Mouse (Mus musculus): ENCODE measurements at regions not wholly inside any gene's neighbourhood (a gene's known extent, or its start where the extent isn't known, plus 50 kb on each side); places are given as distances from the start of the nearest gene placed in this dataset.

DNA sequence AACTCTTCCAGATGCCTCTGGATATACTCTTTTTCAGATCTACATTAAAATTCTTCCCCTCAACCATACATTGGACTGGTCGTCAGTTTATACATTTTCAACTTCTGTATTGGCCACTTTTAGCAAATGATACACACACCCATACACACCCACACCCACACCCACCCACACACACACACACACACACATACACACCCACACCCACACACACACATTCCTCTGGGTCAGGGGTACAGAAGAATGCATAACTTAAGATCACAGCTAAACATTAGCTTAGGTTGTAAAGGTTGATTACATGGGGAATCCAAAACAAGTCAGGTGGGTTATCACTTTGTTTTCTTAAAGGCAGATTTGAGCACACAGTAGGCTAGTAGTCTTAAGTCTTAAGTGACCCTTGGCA is 75.9 kb upstream of the Gm6657 start:
- DNase-seq: no peak

DNA sequence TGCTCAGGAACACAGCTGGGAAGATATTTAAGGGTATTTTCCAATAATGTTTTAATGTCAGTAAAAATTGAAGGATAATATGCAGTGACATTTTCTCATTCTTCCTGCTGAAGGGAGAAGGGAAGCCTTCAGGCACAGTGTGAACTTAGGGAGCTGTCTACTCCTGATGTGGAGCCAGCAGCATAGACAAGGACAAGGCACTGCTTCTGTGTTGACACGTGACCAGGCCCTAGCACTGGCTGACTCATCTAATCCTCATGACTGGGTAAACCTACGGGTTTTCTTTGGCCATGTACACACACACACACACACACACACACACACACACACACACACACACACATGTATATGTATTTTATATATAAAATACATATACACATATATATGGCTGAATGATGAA is 74.8 kb upstream of the Gm6657 start:
- DNase-seq: no peak

DNA sequence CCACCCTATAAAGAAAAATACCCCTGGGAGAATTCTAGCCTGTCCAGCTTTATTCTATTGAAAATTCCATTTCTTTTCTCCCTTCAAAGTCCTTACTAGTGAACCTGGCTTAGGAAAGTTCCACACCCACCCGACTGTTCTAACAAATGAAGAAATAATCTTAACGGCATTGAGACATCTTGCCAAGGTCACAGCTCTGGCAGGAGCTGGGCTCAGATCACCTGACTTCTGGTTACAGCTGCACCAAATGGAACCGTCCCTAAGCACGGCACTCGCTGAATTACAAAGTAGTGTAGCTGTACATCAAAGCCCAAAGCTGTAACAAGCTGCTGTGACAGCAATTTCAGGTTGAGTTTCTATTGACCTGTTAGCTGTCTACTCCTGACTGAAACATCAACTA is 74.2 kb upstream of the Gm6657 start:
- no peak for DNase-seq

DNA sequence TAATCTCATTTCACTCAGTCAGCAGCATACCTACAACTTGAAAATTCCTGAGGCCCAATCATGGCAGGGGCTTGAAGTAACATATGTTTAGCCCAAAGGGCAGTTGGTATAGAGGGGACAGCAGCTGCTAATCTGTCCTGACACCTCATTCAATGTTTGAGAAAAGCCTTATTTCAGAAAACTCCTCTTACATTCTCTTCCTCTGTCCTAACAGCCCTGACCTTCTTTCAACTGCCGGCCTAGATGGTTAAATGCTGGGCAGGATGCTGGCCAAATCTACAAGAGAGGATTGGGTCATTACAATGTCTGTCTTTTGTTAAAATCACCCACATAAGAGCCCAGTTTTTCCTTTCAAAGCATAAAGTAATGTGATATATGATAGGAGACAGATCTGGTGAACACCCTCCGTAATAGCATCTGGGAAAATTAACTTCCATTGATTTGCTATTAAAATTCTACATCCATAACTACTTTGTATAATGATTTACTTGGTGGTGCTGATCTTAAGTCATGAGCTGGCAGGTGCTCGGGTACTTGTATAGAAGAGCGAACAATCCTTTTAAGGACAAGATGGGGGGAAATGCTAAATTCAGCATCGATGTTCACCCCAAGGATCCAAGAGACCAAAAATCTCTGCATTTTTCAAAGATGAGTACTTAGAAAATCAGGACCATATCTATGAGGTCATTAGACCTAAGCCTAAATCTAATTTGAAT is 64.8 kb upstream of the Gm6657 start:
- DNase-seq: peak; percentile 37

- DNase-seq: no peak
These were observed 61.8 kb upstream of the Gm6657 start for GRCm38 (mm10) chr12:78132016-78132797.

- no peak for DNase-seq
These were observed 60.7 kb upstream of the Gm6657 start for GRCm38 (mm10) chr12:78133341-78133740.

DNA sequence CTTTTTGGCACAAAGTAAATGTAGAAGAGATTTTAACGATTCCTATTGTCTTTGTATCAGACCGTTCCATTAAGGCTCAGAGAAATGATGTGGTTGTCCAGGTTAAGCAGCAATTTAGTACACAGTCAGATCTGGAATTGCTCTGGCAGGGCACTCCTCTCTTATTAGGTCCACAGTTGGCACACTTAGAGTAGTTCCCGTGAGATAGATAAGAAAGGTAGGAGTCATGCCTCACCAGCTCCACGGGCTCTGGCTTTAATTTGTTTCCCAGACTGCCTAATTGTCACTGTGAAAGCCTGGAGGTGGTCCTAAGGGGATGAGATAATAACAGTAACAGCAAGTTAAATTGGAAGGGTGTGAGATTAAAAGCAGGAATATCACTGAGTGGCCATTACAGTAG is 60.1 kb upstream of the Gm6657 start:
- no peak for DNase-seq

GRCm38 (mm10) chr12:78137196-78137595 is 56.8 kb upstream of the Gm6657 start:
- no peak for DNase-seq

GRCm38 (mm10) chr12:78138467-78138866 is 55.6 kb upstream of the Gm6657 start:
- no peak for DNase-seq

All from lung, postnatal 10 days (tissue).